Comparison of ENCODE assay signal across 16 mouse cellular contexts in the genomic region with DNA sequence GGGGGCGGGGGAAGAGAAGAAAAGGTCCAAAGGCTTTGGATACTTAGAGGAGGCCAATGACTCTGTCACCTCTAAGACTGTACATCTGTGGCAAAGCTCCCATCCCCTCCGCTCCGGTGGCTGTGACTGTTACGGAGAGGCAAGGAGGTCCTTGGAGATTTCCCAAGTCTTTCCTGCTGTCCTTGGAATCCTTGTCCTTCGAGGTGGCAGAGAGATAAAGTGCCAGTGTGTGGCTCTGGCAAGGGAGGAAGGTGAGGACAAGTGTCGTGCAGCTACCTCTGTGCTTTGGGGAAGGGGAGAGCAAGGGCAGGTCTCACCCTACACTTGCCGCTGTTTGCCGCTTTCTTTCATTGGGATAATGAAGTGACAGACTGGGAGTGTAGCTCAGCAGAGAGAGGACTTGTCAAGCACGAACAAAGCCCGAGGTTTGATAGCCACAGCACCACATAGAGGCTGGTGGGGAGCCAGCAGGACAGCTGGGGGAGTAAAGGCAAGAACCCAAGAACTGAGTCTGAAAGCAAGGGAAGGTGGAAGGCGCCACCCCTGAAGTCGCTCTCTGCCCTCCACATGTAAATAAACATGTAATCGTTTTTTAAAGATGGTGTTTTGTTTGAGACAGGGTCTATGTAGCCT. TPM values are rescaled to one million over a fixed set of nuclear protein-coding genes. Genes with fewer than 3 reads are reported as not detected.
DNase-seq lines count a peak whose midpoint lies in the region; ATAC-seq and TF ChIP-seq lines count a peak whose summit lies in the region.
"Had no signal": no experiment of that assay in that cellular context is flagged by ENCODE, and none has a peak within 500 bp of the region (broad histone marks: within the 10 kb centered on the region; RNA-seq: fewer than 3 reads in every experiment).

No protein-coding gene starts in this region.

- 0 out of 2 replicates have a peak, but pooled peaks cover under 1% of the 10 kb centered on the region for H3K4me1 ChIP-seq in cerebellum, adult 2 months (ENCODE audit: control insufficient read depth, insufficient read depth, low read length)
- H3K4me1 ChIP-seq in liver, embryonic 13.5 days (replicated peaks): peaks cover 38% of the 10 kb centered on the region
- peaks cover 19% of the 10 kb centered on the region for H3K4me1 ChIP-seq in liver, postnatal 0 days (ENCODE audit: insufficient read depth)
- H3K4me1 ChIP-seq in E14TG2a.4 (replicated peaks; ENCODE audit: low read depth, low read length): peaks cover 72% of the 10 kb centered on the region
- H3K4me1 ChIP-seq in forebrain, embryonic 12.5 days: peaks cover 33% of the 10 kb centered on the region

- H3K9me3 ChIP-seq in liver, embryonic 13.5 days (replicated peaks): no peaks in the 10 kb centered on the region
- H3K9me3 ChIP-seq in liver, postnatal 0 days (ENCODE audit: low read length): no peaks in the 10 kb centered on the region
- no peaks in the 10 kb centered on the region for H3K9me3 ChIP-seq in E14TG2a.4 (ENCODE audit: low read length)
- no peaks in the 10 kb centered on the region for H3K9me3 ChIP-seq in forebrain, embryonic 12.5 days

- no peak overlapping the region for H3K4me2 ChIP-seq in liver, embryonic 13.5 days
- H3K4me2 ChIP-seq in liver, postnatal 0 days (ENCODE audit: low read depth, low read length): no peak overlapping the region
- H3K4me2 ChIP-seq in forebrain, embryonic 12.5 days: no peak overlapping the region
- H3K4me2 ChIP-seq: liver, embryonic 11.5 days had no signal

- TF ChIP-seq POLR2A in cerebellum, adult 2 months (IDR thresholded peaks at IDR 0.05; ENCODE audit: borderline replicate concordance, insufficient read depth, low read length): no peak

- 29% methylated on average over 13 of the region's 13 CpGs for WGBS in cerebellum, adult 2 months
- 58% methylated on average over 13 of the region's 13 CpGs for WGBS in liver, embryonic 13.5 days (ENCODE audit: insufficient replicate concordance)
- WGBS in liver, postnatal 0 days (ENCODE audit: insufficient replicate concordance): 71% methylated on average over 13 of the region's 13 CpGs
- 60% methylated on average over 13 of the region's 13 CpGs for WGBS in forebrain, embryonic 12.5 days

- DNase-seq in cerebellum, postnatal 14 days: peak; percentile 36 to 56
- DNase-seq in cerebellum, adult 2 months: no peak
- DNase-seq in liver, embryonic 13.5 days: no peak
- DNase-seq in liver, postnatal 0 days: no peak
- no peak for DNase-seq in gastrocnemius, adult 8-10 months (ENCODE audit: low spot score in 2 of 2)
- no peak for DNase-seq in cerebellum, adult 11 months
- DNase-seq: B cell, adult 2 months; heart, adult 18-20 months; right cerebral cortex, postnatal 14 days; thymus, postnatal 36 days had no signal

- H3K27me3 ChIP-seq in cerebellum, adult 2 months (ENCODE audit: control insufficient read depth, insufficient read depth, low read length): no peaks in the 10 kb centered on the region
- no peaks in the 10 kb centered on the region for H3K27me3 ChIP-seq in liver, embryonic 13.5 days
- H3K27me3 ChIP-seq in liver, postnatal 0 days (ENCODE audit: insufficient read depth, low read length): no peaks in the 10 kb centered on the region
- H3K27me3 ChIP-seq in E14TG2a.4 (ENCODE audit: insufficient read depth, low read length): no peaks in the 10 kb centered on the region
- H3K27me3 ChIP-seq in forebrain, embryonic 12.5 days: no peaks in the 10 kb centered on the region

- TF ChIP-seq CTCF in cerebellum, adult 2 months (IDR thresholded peaks at IDR 0.05; ENCODE audit: borderline replicate concordance, insufficient read depth, low read depth, low read length): no peak
- TF ChIP-seq CTCF in liver, postnatal 0 days (IDR thresholded peaks at IDR 0.05; ENCODE audit: low read depth): no peak
- no peak for TF ChIP-seq CTCF in E14TG2a.4 (conservative IDR thresholded peaks at IDR 0.05; ENCODE audit: low read length)

- H3K27ac ChIP-seq in cerebellum, adult 2 months (ENCODE audit: insufficient read depth, low read length): no peak overlapping the region
- peak overlapping the region; percentile 13; the same call in 1 of the 2 replicates for H3K27ac ChIP-seq in liver, embryonic 13.5 days
- H3K27ac ChIP-seq in liver, postnatal 0 days (ENCODE audit: low read depth): no peak overlapping the region
- peak overlapping the region; percentile 25 for H3K27ac ChIP-seq in forebrain, embryonic 12.5 days

- no peaks in the 10 kb centered on the region for H3K36me3 ChIP-seq in liver, embryonic 13.5 days
- no peaks in the 10 kb centered on the region for H3K36me3 ChIP-seq in liver, postnatal 0 days (replicated peaks; ENCODE audit: insufficient read depth, low read length)
- H3K36me3 ChIP-seq in E14TG2a.4 (ENCODE audit: insufficient read depth, low read length): 0 out of 2 replicates have a peak, but pooled peaks cover under 1% of the 10 kb centered on the region
- H3K36me3 ChIP-seq in forebrain, embryonic 12.5 days (replicated peaks): no peaks in the 10 kb centered on the region

- no peak overlapping the region for H3K4me3 ChIP-seq in cerebellum, adult 2 months (replicated peaks; ENCODE audit: insufficient read depth, low read depth, low read length)
- no peak overlapping the region for H3K4me3 ChIP-seq in liver, embryonic 13.5 days (replicated peaks)
- H3K4me3 ChIP-seq in liver, postnatal 0 days (ENCODE audit: low read depth, low read length): no peak overlapping the region
- peak overlapping the region; percentile 92 for H3K4me3 ChIP-seq in E14TG2a.4 (replicated peaks; ENCODE audit: low read length)
- H3K4me3 ChIP-seq in forebrain, embryonic 12.5 days (replicated peaks): no peak overlapping the region

- TF ChIP-seq EP300 in liver, postnatal 0 days (IDR thresholded peaks at IDR 0.05; ENCODE audit: low read depth): no peak

- ATAC-seq in liver, embryonic 13.5 days (ENCODE audit: low read depth): no peak
- no peak for ATAC-seq in liver, postnatal 0 days
- no peak for ATAC-seq in forebrain, embryonic 12.5 days (ENCODE audit: low FRiP score)
- ATAC-seq: inflammation-experienced regulatory T-cells, adult 6 months had no signal

- H3K9ac ChIP-seq in liver, embryonic 13.5 days: peak overlapping the region; percentile 11; the same call in 1 of the 2 replicates
- no peak overlapping the region for H3K9ac ChIP-seq in liver, postnatal 0 days (replicated peaks)
- no peak overlapping the region; the same call in 1 of the 2 replicates for H3K9ac ChIP-seq in forebrain, embryonic 12.5 days

RNA-seq across cellular contexts. Expression of a gene that starts 3.1 kb away (rescaled TPM):
- 80.8 and 82.5 TPM in 2 replicates for polyA plus RNA-seq in cerebellum, adult 2 months (2012; rRNA removed)
- 20.7 and 23.7 TPM in 2 replicates for polyA plus RNA-seq in liver, embryonic 13.5 days (2015; fragmentation: Nextera tagmentation; extraction: Ambion mirVana)
- polyA plus RNA-seq in liver, postnatal 0 days (2015; fragmentation: Nextera tagmentation; extraction: Ambion mirVana): 12.9 and 14.8 TPM in 2 replicates
- 53.6 and 56.4 TPM in 2 replicates for polyA plus RNA-seq in forebrain, embryonic 12.5 days (2016; fragmentation: Nextera tagmentation; extraction: Ambion mirVana)
- total RNA-seq in gastrocnemius, adult 8-10 months (2022): 10 to 100 TPM; 41.8 to 44.9 (median 43.5) TPM

RNA-seq across cellular contexts. Expression of a gene that starts 18.6 kb away (rescaled TPM):
- 0.87 and 1.2 TPM in 2 replicates for polyA plus RNA-seq in cerebellum, adult 2 months (2012; rRNA removed)
- 10.0 and 13.7 TPM in 2 replicates for polyA plus RNA-seq in liver, embryonic 13.5 days (2015; fragmentation: Nextera tagmentation; extraction: Ambion mirVana)
- 3.4 TPM in 2 replicates for polyA plus RNA-seq in liver, postnatal 0 days (2015; fragmentation: Nextera tagmentation; extraction: Ambion mirVana)
- polyA plus RNA-seq in forebrain, embryonic 12.5 days (2016; fragmentation: Nextera tagmentation; extraction: Ambion mirVana): not detected in 2 replicates
- not detected for total RNA-seq in gastrocnemius, adult 8-10 months (2022)
- total RNA-seq: heart, adult 18-20 months; left cerebral cortex, postnatal 10 days had no signal
- polyA plus RNA-seq: inflammation-experienced regulatory T-cells, adult 6 months had no signal

RNA-seq across cellular contexts. Expression of a gene that starts 25.5 kb away (rescaled TPM):
- polyA plus RNA-seq in cerebellum, adult 2 months (2012; rRNA removed): 0.10 TPM in 2 replicates
- polyA plus RNA-seq in liver, embryonic 13.5 days (2015; fragmentation: Nextera tagmentation; extraction: Ambion mirVana): 0.15 and 0.16 TPM in 2 replicates
- polyA plus RNA-seq in liver, postnatal 0 days (2015; fragmentation: Nextera tagmentation; extraction: Ambion mirVana): 0.07 TPM in 1 of 2 replicates, not detected in the other
- polyA plus RNA-seq in forebrain, embryonic 12.5 days (2016; fragmentation: Nextera tagmentation; extraction: Ambion mirVana): 0.18 TPM in 1 of 2 replicates, not detected in the other
- not detected for total RNA-seq in gastrocnemius, adult 8-10 months (2022)
- total RNA-seq: adrenal gland, adult 18-20 months; left cerebral cortex, postnatal 10 days had no signal
- polyA plus RNA-seq: inflammation-experienced regulatory T-cells, adult 6 months had no signal

RNA-seq across cellular contexts. Expression of a gene that starts 25.6 kb away (rescaled TPM):
- 25.8 and 28.2 TPM in 2 replicates for polyA plus RNA-seq in cerebellum, adult 2 months (2012; rRNA removed)
- 17.7 and 22.2 TPM in 2 replicates for polyA plus RNA-seq in liver, embryonic 13.5 days (2015; fragmentation: Nextera tagmentation; extraction: Ambion mirVana)
- polyA plus RNA-seq in liver, postnatal 0 days (2015; fragmentation: Nextera tagmentation; extraction: Ambion mirVana): 7.4 and 8.2 TPM in 2 replicates
- polyA plus RNA-seq in forebrain, embryonic 12.5 days (2016; fragmentation: Nextera tagmentation; extraction: Ambion mirVana): 10.3 TPM in 2 replicates
- 1 to 10 TPM in 2 of 4 experiments, under 1 TPM in 2; 0.80 to 1.7 (median 1.2) TPM for total RNA-seq in gastrocnemius, adult 8-10 months (2022)

RNA-seq across cellular contexts. Expression of a gene that starts 31.5 kb away (rescaled TPM):
- 73.2 and 77.3 TPM in 2 replicates for polyA plus RNA-seq in cerebellum, adult 2 months (2012; rRNA removed)
- 9.5 and 10.8 TPM in 2 replicates for polyA plus RNA-seq in liver, embryonic 13.5 days (2015; fragmentation: Nextera tagmentation; extraction: Ambion mirVana)
- 12.6 and 19.8 TPM in 2 replicates for polyA plus RNA-seq in liver, postnatal 0 days (2015; fragmentation: Nextera tagmentation; extraction: Ambion mirVana)
- polyA plus RNA-seq in forebrain, embryonic 12.5 days (2016; fragmentation: Nextera tagmentation; extraction: Ambion mirVana): 7.7 and 8.4 TPM in 2 replicates
- 1 to 10 TPM; 4.1 to 7.3 (median 6.2) TPM for total RNA-seq in gastrocnemius, adult 8-10 months (2022)
- polyA plus RNA-seq: inflammation-experienced regulatory T-cells, adult 6 months had no signal

Comparison
In these comparisons a context has a peak if more than half of its experiments do, and no peak if none do; other contexts are left out.
1. DNase-seq: peak in cerebellum, postnatal 14 days (2 of 2); none in cerebellum, adult 2 months (0 of 2), liver, embryonic 13.5 days (single experiment), liver, postnatal 0 days (single experiment), gastrocnemius, adult 8-10 months (0 of 2) and cerebellum, adult 11 months (single experiment).
2. H3K27ac ChIP-seq: peak in liver, embryonic 13.5 days (single experiment) and forebrain, embryonic 12.5 days (single experiment); none in cerebellum, adult 2 months (single experiment) and liver, postnatal 0 days (single experiment).